Mouse (Mus musculus) kidney, postnatal 14 days (tissue): Measurements from ENCODE around the gene Lmo7.

Experiments used
- DNase-seq: peaks from one replicate; pipeline ENCODE4 v3.0.0; 2022; ENCODE audit warnings: mixed read lengths

The Lmo7 gene

GRCm38 (mm10) chr14:101964381-101964780 is 234.6 kb downstream of the Lmo7 start:
- no peak for DNase-seq

- no peak for DNase-seq
Observed at GRCm38 (mm10) chr14:101964956-101965355, 235.2 kb downstream of the Lmo7 start.

DNA sequence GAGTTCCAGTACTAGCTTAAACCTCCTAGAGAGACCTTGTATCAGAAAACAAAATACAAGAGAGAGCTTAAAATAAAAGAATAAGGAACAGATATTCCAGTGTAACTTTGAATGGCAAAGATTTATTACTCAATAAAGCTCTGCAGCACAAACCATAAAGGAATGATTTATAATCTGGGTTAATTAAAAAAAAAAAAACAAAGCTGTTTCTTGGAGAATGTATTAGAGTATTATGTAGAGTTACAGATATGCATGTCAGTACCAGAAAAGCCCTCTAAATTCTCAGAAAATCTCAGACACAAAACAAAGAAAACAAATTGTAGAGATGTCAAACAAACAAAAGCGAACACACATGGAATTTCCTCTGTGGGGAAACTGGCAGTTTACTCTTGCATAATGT is 243.0 kb downstream of the Lmo7 start:
- DNase-seq: no peak

DNA sequence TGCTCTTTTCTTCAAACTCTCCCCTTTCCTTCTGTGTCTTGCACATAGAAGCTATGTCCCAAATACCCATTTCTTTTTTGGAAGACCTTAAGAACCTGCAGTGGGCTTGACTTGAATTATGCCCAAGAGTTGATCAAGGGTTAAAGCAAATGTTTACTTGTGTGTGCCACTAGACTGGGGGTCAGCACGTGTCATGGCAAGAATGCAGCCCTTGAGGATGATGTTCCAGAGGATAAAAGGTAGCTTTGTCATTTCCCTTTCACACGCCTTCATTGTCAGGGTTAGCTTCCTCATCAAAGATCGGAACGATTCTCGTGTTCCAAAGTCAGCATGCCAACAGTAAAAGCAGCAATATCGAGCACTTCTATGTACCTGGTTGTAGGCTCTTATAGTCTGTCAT is 243.4 kb downstream of the Lmo7 start:
- DNase-seq: no peak

GRCm38 (mm10) chr14:101976021-101976685 is 246.4 kb downstream of the Lmo7 start:
- no peak for DNase-seq
